Mouse (Mus musculus) megakaryocyte-erythroid progenitor cell, adult 5-6 weeks (primary cell): ENCODE results near the gene Mgp. TPM values are rescaled to one million over a fixed set of nuclear protein-coding genes. Genes with fewer than 3 reads are reported as not detected.

Source experiments
- ATAC-seq: replicated peaks from 2 replicates; pipeline ENCODE4 v1.8.0; 2016; ENCODE audit warnings: mild to moderate bottlenecking, inconsistent platforms; ENCODE audit not compliant: severe bottlenecking, poor library complexity, low FRiP score, low TSS enrichment
- total RNA-seq, 2 experiments: library from RNA; stranded (forward) in 1 of 2; stranded (reverse) in 1 of 2; fragments of 200-1000, 215-1000 nt in 1 of 2; fragments of >200 nt in 1 of 2; fragmentation: Nextera tagmentation in 1 of 2; gene quantifications; 2 replicates each; pipeline ENCODE4 v1.2.3; 2014 to 2017

Gene Mgp
- total RNA-seq, 2 experiments from 2014 or later: not detected

DNA sequence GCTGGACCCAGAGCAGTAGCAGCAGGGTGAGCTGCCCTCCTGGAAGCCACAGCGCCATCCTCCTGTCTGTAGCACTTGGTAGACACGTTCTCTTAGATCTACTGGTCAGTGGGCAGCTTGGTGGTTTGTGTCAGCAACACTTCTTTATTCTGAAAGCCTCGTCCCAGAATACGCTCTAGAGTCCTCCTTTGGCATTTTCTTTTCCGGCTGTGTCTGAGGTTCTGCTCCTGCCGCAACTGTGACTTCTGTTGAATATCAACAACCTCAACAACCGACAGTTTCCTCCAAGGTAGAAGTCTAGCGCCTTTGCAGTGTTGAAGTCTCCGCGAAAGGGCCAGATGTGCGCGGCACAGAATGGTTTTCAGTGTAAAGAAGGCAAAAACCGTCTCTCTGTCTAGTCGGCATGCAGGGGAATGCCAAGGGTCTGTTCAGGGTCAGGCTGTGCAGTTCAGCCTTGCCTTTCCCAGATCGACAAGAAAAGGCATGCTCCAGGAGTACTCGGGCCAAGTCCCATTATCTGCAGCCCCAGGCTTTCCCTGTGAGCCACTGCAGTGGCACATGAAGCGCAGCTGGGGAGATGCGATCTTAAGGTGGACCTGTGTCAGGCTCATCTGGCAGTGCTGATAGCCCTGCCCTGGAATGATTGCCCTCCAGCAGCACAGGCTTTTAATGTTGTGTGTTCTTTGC, 18.3 kb downstream of the Mgp start, which contains the start of gene Art4:
TSS of gene Art4 (minus strand) at position 548 of the 687 bp plus-strand sequence.
- ATAC-seq: peak; percentile 86

GRCm38 (mm10) chr6:136856071-136856636, 19.5 kb downstream of the Mgp start:
- ATAC-seq: peak; percentile 29

DNA sequence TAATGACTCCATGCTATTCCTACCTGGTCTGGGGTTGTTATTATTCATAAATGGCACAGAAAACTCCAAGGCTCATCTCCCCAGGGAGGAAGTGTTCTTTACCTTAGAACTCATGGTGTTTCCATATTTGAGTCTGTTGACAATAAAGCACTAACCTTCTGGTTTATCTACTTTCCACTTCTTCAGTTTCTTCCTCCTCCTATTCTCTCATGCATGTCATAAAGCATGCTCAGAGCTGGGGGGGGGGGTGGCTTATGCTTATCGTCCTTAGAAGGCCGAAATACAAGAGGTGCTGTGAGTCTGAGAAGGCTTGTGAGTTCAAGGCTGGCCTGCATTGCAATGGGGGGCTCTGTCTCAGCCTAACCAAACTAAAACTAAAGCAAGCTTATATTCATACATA, 20.4 kb downstream of the Mgp start:
- no peak for ATAC-seq

- no peak for ATAC-seq
Measured at GRCm38 (mm10) chr6:136854361-136854781, 21.3 kb downstream of the Mgp start.

- ATAC-seq: no peak
Measured at GRCm38 (mm10) chr6:136852762-136853161, 22.9 kb downstream of the Mgp start.

DNA sequence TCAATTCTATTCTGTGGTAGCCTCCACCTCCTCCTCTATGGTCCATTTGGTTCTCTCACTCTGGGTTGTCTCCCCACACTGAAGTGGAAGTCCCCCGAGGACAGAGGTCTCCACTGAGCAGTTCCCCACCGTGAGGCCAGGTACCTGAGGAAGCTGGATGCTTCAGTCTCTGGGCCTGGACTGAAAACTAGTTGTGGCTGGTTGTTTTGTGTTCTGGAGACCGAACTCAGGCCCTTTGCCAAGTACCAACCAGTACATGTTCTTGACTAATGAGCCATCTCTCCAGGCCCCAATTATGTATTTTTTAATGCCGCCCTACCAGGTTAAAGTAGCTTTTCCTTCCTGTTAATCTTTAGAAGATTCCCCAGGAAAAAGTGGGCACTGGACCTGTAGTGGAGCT, 23.3 kb downstream of the Mgp start:
- ATAC-seq: no peak

DNA sequence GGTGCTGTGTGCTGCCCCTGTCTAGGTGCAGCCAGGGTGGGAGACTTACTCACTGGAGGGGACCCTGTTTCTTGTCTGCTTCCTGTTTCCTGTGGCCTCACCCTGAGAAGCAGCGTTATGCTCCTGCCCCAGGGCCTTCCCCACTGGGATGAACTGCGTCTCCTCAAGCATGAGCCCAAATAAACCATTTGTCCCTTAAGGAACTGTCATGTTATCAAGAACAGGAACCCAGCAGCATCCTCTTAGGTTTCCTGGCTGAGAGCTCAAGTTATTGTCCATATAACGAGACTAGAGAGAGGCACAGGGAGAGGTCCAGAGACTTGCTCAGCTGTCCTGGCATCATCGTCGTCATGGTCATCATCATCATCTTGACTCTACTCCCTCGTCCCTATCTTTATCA, 25.4 kb downstream of the Mgp start:
- ATAC-seq: no peak

DNA sequence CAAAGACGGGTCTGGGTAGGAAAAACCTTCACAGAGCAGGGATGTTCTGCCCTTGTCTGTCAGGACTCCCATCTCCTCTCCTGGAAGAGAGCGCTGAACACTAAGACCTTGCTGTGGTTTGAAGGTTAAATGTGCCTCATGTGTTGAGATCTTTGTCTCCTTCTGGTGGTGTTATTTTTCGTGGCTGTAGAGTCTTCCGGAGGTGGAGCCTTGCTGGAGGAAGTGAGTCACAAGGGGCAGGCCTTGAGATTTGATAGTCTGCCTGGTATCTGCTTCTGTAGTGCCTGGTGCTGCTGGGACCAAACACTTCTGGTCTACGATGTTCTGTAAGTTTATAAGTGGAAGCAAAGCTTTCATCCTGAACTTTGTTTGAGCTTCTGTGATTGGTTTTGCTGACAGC, 26.7 kb downstream of the Mgp start:
- ATAC-seq: 0 out of 2 replicates have a peak, but pooled peaks have one; percentile 20

GRCm38 (mm10) chr6:136848399-136848798, 27.2 kb downstream of the Mgp start:
- peak; percentile 83 for ATAC-seq

DNA sequence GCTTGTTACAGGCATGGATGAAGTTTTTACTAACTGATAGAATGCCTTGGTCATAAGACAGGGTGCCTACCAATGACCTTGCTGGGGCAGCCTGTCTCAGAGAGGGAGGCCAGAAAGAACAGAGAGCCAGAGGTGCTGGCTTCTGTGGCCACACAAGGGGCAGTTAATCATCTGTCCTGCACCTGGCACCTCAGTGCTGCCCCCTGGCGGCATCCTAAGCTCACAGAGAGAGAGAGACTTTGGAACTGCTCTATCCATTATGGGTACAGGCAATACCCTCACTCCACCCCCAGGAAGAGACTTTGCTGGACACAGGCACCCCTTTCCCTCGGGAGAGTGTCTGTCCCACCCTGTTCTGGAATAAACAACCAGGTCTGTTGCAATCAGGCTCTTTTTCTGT, 27.8 kb downstream of the Mgp start:
- peak; percentile 57 for ATAC-seq

DNA sequence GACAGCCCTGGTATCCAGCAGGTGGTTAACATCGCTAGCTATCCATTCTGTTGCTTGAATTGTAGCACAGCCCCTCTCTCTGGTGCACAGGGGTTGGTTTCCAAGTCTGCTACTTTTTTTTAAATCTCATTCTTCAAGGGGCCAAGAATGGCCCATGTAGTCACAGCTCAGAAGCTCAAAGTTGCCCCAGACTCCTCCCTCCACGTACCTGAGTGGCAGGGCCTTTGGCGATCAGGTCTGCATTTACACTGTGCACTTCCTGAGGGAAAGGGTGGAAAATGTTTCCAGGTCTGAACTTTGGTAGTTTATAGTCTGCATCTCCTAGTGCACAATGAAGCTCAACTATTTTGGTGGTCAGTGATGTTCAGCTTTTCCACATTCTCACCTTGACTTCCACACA, 28.4 kb downstream of the Mgp start:
- no peak for ATAC-seq

DNA sequence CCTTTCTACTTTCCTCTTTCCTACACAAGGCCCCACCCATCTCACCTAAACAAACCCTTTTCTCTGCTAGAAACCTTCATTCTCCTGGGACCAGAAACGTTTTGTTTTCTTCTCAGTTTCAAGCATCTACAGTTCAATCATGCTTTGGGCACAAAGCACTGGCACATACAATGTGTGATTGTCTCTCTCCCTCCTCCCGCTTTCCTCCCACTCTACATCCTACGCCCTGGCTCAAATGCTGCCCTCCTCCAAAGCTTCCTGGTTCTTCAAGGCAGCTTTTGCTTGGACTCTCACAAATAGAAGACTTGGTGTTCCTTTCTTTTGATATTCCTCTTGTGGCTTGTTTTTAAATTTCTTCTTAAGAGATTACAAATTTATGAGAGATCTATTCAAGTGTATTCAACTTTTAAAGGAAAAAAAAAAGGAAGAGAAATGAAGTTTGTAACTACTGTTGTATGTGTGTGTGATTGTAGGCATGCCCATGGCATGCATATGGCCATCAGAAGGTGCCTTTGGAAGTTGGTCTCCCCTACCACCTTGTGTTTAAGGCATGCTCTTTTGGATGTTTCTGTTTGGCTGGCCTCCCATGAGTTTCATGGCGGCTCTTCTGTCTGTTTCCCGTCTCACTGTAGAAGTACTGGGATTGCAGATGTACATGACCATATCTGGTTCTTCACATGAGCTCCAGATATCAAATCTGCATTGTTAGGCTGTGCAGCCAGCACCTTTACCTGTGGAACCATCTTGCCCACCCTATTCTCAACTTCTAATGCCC, 29.7 kb downstream of the Mgp start:
- no peak for ATAC-seq

DNA sequence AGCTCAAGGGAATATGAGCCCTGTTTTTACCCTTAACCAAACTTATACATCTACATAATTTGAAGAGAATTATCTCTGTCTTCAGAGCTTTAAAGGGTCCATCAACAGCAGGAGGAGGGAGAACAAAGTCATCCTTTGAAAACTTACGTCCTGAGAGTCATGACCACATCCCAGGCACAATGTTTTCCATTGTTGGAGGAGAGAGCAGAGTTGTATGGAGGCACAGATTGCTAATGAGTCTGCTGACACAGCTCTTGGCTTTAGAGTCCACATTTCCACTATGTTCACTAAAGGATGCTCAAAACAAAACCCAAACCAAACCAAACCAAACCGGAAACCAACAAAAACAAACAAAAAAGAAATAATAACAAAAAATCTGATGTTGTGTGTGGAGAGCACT, 30.7 kb downstream of the Mgp start:
- ATAC-seq: no peak

- ATAC-seq: no peak
Measured at GRCm38 (mm10) chr6:136837323-136837722, 38.3 kb downstream of the Mgp start.

GRCm38 (mm10) chr6:136835352-136835751, 40.3 kb downstream of the Mgp start, which contains the start of gene Smco3:
Gene Smco3, minus strand, starts transcription at chr6:136835452.
- no peak for ATAC-seq

DNA sequence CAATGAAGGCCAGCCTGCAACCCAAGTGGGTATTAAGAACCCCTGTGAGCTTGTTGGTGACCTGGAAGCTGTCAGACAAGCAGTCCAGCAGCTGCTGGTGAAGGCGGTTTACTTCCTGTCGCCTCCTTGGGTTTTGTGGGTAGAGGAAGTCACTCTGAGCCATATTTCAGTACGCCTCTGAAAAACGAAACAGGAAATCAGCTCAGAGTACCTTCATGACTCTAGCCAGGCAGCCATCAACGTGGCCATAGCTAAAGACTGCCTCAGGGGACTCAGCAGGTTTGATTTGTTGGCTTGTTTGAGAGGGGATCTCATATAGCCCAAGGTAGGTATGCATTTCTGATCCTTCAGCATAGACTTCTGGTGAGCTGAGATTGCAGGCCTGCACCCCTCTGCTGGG, 43.9 kb downstream of the Mgp start:
- ATAC-seq: no peak

DNA sequence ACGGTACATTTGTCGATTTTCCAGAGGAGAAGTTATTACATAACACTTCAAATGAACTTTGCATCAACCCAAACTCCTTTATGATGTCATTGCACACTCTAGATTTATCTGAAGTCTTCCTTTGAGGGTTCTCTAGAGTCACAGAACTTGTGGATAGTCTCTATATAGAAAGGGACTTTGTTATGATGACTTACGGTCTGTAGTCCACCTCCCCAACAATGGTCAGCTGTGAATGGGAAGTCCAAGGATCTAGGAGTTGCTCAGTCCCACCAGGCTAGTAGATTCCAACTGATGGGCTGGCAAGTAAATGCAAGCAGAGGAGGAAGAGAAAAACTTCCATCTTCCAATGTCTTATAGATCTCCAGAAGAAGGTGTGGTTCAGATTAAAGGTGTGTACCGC, 46.9 kb downstream of the Mgp start:
- no peak for ATAC-seq

DNA sequence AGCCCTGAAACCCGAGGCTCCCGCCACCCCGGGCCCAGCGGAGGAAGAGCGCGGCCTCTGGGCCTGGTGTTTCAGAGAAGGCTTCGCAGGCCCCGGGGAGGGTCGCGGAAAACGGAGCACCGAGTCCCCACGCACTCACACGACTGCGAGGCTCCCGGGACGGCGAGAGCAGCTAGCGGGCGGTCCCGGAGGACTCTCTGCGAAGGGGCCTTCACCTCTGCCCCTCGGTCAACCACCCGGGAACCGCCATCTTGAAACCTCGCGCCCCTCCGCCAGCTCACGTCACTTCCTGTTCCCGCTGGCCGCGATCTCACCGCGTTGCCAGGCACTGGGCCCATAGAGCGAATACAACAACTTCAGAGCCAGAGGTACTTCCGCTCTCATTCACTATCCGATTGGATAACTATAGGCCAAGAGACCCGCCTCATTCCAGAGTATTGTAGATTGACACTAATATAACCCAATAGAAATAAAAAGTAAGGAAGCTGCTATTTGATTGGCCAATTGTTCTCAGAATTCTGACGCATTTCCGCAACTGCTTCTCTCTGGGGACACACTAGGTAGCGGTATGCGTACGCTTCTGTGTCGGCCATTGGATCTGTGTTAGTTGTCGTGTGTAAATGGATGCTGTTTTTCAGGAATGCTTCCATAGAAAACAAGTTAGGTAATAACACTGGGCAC, 47.6 kb downstream of the Mgp start, which contains the start of gene Wbp11:
TSS of gene Wbp11 (minus strand) at position 353 of the 681 bp plus-strand sequence.
- peak; percentile 99 for ATAC-seq

GRCm38 (mm10) chr6:136827516-136827880, 48.1 kb downstream of the Mgp start, which contains the start of gene BC049715:
Gene BC049715, plus strand, starts transcription at chr6:136827626.
- ATAC-seq: peak; percentile 10; the same call in 1 of the 2 replicates

GRCm38 (mm10) chr6:136827116-136827515, 48.5 kb downstream of the Mgp start:
- ATAC-seq: no peak
